Mouse (Mus musculus) liver, embryonic 14.5 days (tissue): ENCODE measurements around the gene Dnajc30. TPM values are rescaled to one million over a fixed set of nuclear protein-coding genes. Genes with fewer than 3 reads are reported as not detected.

Source experiments
- ATAC-seq: fragments of 200-750 bp; cut with Nextera tagmentation; 2 replicates; pipeline ENCODE4 v1.8.0; 2017; ENCODE audit warnings: moderate number of reproducible peaks, mild to moderate bottlenecking, moderate library complexity; ENCODE audit not compliant: insufficient read depth
- DNase-seq, 3 experiments: peaks; one replicate each; pipeline ENCODE4 v3.0.0-alpha.2; 2012 to 2013; ENCODE audit warnings: low read depth in 3 of 3, low spot score in 3 of 3
- H3K27ac ChIP-seq: fragments of 300-500 bp; sonication (generic); 2 replicates; pipeline ENCODE4 v1.5.1; 2014; ENCODE audit warnings: moderate library complexity, mild to moderate bottlenecking, control low read depth, inconsistent platforms
- H3K27me3 ChIP-seq: fragments of 300-500 bp; sonication (generic); 2 replicates; pipeline ENCODE4 v1.6.1; 2014; ENCODE audit warnings: mild to moderate bottlenecking, low read length, moderate library complexity; ENCODE audit not compliant: control insufficient read depth, insufficient read depth
- H3K36me3 ChIP-seq: fragments of 300-500 bp; sonication (generic); replicated peaks from 2 replicates; pipeline ENCODE4 v1.6.1; 2014; ENCODE audit warnings: low read depth; ENCODE audit not compliant: control insufficient read depth, insufficient read depth
- H3K4me1 ChIP-seq, 2 experiments: fragments of 200-500 bp in 1 of 2; fragments of 300-500 bp in 1 of 2; sonication (generic) in 1 of 2; replicated peaks; 2 replicates each; pipeline ENCODE4 v1.6.1; 2012 to 2014; ENCODE audit warnings: antibody characterized with exemption in 1 of 2, inconsistent platforms in 1 of 2, low read length in 1 of 2; ENCODE audit not compliant: control insufficient read depth in 2 of 2, insufficient read depth in 2 of 2
- H3K4me2 ChIP-seq: fragments of 300-500 bp; sonication (generic); 2 replicates; pipeline ENCODE4 v1.6.1; 2014; ENCODE audit warnings: low read depth, mild to moderate bottlenecking, control low read depth, moderate library complexity
- H3K4me3 ChIP-seq, 2 experiments: fragments of 200-500 bp in 1 of 2; fragments of 300-500 bp in 1 of 2; sonication (generic) in 1 of 2; 2 replicates each; pipeline ENCODE4 v1.5.1; 2012 to 2014; ENCODE audit warnings: low read depth in 2 of 2, low read length in 2 of 2, mild to moderate bottlenecking in 2 of 2, control low read depth in 1 of 2, inconsistent platforms in 1 of 2, moderate library complexity in 1 of 2; ENCODE audit not compliant: insufficient read depth in 1 of 2
- H3K9ac ChIP-seq: fragments of 300-500 bp; sonication (generic); replicated peaks from 2 replicates; pipeline ENCODE4 v1.6.1; 2014; ENCODE audit warnings: mild to moderate bottlenecking, control low read depth, moderate library complexity
- H3K9me3 ChIP-seq: fragments of 300-500 bp; sonication (generic); 2 replicates; pipeline ENCODE4 v1.6.1; 2016; ENCODE audit warnings: low read length, mixed read lengths; ENCODE audit not compliant: control insufficient read depth
- CTCF ChIP-seq: IDR thresholded peaks from 2 replicates; pipeline ENCODE4 v1.5.1; 2016; ENCODE audit warnings: antibody characterized with exemption, low read depth, control low read depth
- EP300 ChIP-seq: IDR thresholded peaks from 2 replicates; pipeline ENCODE4 v1.6.1; 2016; ENCODE audit warnings: antibody characterized with exemption, low read depth
- WGBS: fragments of 180-500 bp; shearing (Covaris S2); extraction: QIAGEN DNeasy Blood & Tissue Kit; methylation state at CpG from one replicate; pipeline ENCODE4 v1.1.7; 2014; ENCODE audit not compliant: insufficient replicate concordance; 5-methylcytosine and 5-hydroxymethylcytosine counted together
- polyA plus RNA-seq, 2 experiments: library from polyadenylated mRNA; depleted of rRNA in 1 of 2; stranded (reverse) in 1 of 2; unstranded in 1 of 2; fragments of >200 nt; fragmentation: Nextera tagmentation in 1 of 2; extraction: Ambion mirVana in 1 of 2; gene quantifications; 2 replicates each; pipeline versions ENCODE4 v1.2.1 to v1.2.3; 2012 to 2014

Gene Dnajc30
- polyA plus RNA-seq, 2 experiments = 9.5 to 14.2 TPM

GRCm38 (mm10) chr5:135076931-135077505 lies 13.0 kb downstream of the Dnajc30 start:
- DNase-seq (no peak), ATAC-seq (no peak)
- Histone ChIP-seq H3K4me1 (peaks cover 0 to 4% of the 10 kb centered on the region in 2 experiments; a peak in 1 of 4 replicates), H3K9me3 (no peaks in the 10 kb centered on the region), H3K27me3 (no peaks in the 10 kb centered on the region), H3K27ac (no peak overlapping the region), H3K9ac (no peak overlapping the region), H3K4me2 (peak overlapping the region; percentile 73; the same call in 1 of the 2 replicates), H3K36me3 (no peaks in the 10 kb centered on the region), H3K4me3 (no peak overlapping the region)
- 49% methylated on average over 14 of the region's 14 CpGs for WGBS
- TF ChIP-seq CTCF (no peak), EP300 (no peak)

DNA sequence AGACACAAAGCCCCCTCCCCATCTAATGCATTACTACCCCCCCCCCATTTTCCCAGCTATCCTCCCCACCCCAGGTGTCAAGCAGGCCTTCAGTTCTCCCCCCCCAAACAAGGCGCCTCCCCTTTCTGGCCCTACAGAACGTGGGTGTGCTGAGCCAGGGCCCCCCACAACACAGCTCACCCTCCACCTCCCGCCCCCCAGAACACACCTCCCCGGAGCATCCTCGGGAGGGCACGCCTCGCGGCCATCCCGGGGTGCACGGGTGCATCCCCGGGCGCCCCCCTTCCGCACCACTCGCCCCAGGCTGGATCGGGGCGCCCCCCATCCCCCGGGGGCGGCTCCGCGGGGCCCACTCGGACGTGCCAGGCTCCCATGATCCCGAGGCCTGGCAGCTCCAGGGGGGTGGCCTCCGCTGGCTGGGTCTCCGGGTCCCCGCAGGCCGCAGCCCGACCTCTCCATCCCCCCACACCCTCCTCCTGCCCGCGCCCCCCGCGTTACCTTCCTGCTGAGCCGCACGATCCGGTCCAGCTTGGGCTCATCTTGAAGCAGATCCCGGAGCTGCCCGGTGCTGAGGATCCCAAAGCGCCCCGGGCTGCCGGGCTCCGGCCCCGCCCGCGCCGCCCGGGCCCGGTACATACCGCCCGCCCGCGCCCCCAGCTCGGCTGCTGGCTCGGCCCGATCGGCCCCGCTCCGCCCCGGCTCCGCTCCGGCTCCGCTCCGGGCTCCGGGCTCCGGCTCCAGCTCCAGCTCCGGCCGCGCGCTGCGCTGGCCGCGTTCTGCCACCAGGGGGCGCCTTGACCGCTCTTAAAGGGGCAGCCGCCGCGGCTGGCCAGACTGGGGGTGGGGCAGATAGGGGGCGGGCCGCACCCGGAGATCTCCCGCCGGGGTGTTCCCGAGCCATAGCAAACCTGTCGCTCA lies 13.8 kb downstream of the Dnajc30 start, which contains the start of gene Vps37d:
Gene Vps37d (minus strand): TSS at position 703 of the 918 bp plus-strand sequence.
- peak within 1 kb of the TSS; percentile 38 to 56 for H3K4me3 ChIP-seq
- peak within 1 kb of the TSS; percentile 73 for H3K4me2 ChIP-seq
- ATAC-seq (peak; percentile 83), DNase-seq (peak; percentile 66 to 70 (median 68))
- H3K36me3 ChIP-seq = no peaks in the 10 kb centered on the region
- H3K9ac ChIP-seq = peak within 1 kb of the TSS; percentile 56
- no peaks in the 10 kb centered on the region for H3K9me3 ChIP-seq
- 2% methylated on average over 72 of the region's 83 CpGs for WGBS
- H3K4me1 ChIP-seq = peaks cover 0 to 4% of the 10 kb centered on the region in 2 experiments; a peak in 1 of 4 replicates
- H3K27me3 ChIP-seq = no peaks in the 10 kb centered on the region
- no peak within 1 kb of the TSS for H3K27ac ChIP-seq
- TF ChIP-seq CTCF (peak; percentile 77), EP300 (no peak)

DNA sequence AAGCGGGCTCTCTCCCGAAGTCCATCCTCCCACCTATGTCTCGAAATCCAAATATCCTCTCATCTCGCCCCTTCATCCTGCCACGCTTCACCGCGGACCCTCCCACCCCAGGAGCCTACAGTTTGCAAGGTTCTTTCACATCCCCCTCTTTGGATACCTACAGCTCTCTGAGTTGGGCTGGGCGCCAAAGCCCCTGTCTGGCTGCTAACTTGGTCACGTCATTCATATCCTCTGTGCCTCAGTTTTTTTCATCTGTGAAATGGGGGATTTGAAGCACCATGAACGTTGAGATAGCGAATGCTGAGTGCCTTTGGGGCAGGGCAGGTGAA lies 14.4 kb downstream of the Dnajc30 start:
- no peak for DNase-seq
- Histone ChIP-seq H3K27me3 (no peaks in the 10 kb centered on the region), H3K9ac (no peak overlapping the region), H3K4me1 (peaks cover 0 to 4% of the 10 kb centered on the region in 2 experiments; a peak in 1 of 4 replicates), H3K4me2 (peak overlapping the region; percentile 73), H3K36me3 (no peaks in the 10 kb centered on the region), H3K27ac (no peak overlapping the region), H3K4me3 (peak overlapping the region; percentile 38 to 56), H3K9me3 (no peaks in the 10 kb centered on the region)
- TF ChIP-seq EP300 (no peak), CTCF (no peak)
- no peak for ATAC-seq
- WGBS = 2% methylated on average over 11 of the region's 11 CpGs

GRCm38 (mm10) chr5:135079578-135079977 lies 15.6 kb downstream of the Dnajc30 start:
- Histone ChIP-seq H3K4me1 (peaks cover 0 to 4% of the 10 kb centered on the region in 2 experiments; a peak in 1 of 4 replicates), H3K4me2 (no peak overlapping the region), H3K4me3 (no peak overlapping the region), H3K9me3 (no peaks in the 10 kb centered on the region), H3K27ac (no peak overlapping the region), H3K27me3 (no peaks in the 10 kb centered on the region), H3K9ac (no peak overlapping the region), H3K36me3 (no peaks in the 10 kb centered on the region)
- DNase-seq = no peak
- TF ChIP-seq EP300 (no peak), CTCF (no peak)
- ATAC-seq = no peak
- 82% methylated on average over 2 of the region's 2 CpGs for WGBS

DNA sequence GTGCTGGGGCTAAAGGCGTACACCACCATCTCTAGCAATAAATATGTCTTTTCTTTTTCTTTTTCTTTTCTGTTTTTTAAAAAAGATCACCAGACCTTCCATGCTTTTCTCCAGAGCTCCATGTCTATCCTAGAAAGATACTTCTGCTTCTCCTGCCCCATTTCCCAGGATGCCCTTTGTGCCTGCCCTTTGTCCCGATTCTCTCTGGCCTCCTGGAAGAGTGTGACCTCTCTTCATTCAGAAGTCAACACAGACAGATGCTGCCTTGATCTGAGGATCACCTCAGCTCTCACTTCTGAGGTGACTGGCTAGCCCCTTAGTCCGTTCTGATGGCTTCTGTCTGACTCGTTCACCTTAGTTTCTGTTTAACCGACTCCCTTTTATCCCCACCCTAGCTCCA lies 16.5 kb downstream of the Dnajc30 start:
- WGBS = 69% methylated on average over 5 of the region's 5 CpGs
- DNase-seq = no peak
- no peaks in the 10 kb centered on the region for H3K9me3 ChIP-seq
- H3K4me3 ChIP-seq = no peak overlapping the region
- H3K36me3 ChIP-seq = no peaks in the 10 kb centered on the region
- no peak overlapping the region for H3K27ac ChIP-seq
- H3K27me3 ChIP-seq = no peaks in the 10 kb centered on the region
- ATAC-seq = no peak
- TF ChIP-seq CTCF (no peak), EP300 (no peak)
- peaks cover 0 to 4% of the 10 kb centered on the region in 2 experiments; a peak in 1 of 4 replicates for H3K4me1 ChIP-seq
- no peak overlapping the region for H3K4me2 ChIP-seq
- H3K9ac ChIP-seq = no peak overlapping the region
